Mouse (Mus musculus): ENCODE results near the gene Odf3. TPM values are rescaled to one million over a fixed set of nuclear protein-coding genes. Genes with fewer than 3 reads are reported as not detected.
A peak's percentile ranks its signal among the peaks of the same experiment; 100 is the strongest.

Odf3 gene
- total RNA-seq, 2 experiments from 2014 or later, result not detected

DNA sequence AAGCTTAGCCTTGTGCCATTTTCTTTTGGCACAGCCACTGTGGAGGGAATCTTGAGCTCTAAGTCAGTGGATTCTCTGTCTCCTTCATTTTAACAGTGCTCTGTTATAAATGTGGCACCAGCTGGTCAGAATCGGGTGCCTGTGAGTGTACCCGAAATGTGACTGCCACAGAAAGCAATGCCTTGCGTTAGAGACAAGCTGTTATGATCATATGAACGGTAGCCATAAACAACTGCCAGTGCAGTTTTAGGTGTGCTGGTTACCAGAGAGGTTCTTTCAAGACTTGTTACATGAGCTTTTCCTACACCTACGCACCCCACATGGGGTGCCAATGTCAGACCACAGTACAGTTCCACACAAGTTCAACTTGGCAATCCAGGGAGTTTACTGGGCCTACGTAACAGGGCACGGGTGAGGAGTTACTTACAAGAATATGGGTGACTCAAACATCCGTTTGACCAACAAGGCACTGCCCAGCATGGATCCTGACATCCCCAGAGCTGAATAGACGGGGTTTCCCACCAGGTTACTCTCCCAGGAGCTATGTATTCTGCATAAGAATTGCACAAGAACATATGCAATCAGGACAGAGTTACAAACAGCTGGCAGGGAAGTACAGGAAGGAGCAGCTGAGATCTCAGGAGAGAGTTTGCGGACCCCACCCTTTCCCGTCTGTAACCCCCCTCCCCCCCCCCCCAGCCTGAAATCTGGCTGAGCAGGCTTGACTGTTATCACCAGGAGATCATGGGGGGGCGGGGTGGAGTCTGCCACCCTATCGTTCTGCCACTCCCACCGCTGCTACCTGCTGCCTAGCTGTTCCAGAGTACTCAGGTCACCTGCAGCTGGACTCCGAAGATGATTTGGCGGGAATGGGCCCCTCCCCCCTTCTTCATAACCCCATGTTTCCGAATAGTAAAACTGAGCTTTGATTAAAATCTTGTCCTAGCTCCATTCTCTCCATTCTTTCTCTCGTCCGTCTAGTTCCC, 6.6 kb upstream of the Odf3 start:
- no peak for DNase-seq (ENCODE audit: low spot score in 2 of 2)
- intact Hi-C loops (cut with DNase I), result no loop called here

GRCm38 (mm10) chr7:140843806-140844205, 3.8 kb upstream of the Odf3 start:
- no peak for DNase-seq (ENCODE audit: low spot score in 2 of 2)
- intact Hi-C loops (cut with DNase I), result loop anchor here (1.0 kb wide), 1 partner anchor 59 kb away; no protein-coding TSS in a partner anchor

- intact Hi-C loops (cut with DNase I), result loop anchor here (1.0 kb wide), 2 partner anchors 58 to 203 kb away; no protein-coding TSS in a partner anchor
- DNase-seq (ENCODE audit: low spot score in 2 of 2), result peak; percentile 83 to 91
Observed at GRCm38 (mm10) chr7:140844905-140845665, 2.5 kb upstream of the Odf3 start, which contains the start of gene Scgb1c1. Gene Scgb1c1 (plus strand): TSS chr7:140845547.

DNA sequence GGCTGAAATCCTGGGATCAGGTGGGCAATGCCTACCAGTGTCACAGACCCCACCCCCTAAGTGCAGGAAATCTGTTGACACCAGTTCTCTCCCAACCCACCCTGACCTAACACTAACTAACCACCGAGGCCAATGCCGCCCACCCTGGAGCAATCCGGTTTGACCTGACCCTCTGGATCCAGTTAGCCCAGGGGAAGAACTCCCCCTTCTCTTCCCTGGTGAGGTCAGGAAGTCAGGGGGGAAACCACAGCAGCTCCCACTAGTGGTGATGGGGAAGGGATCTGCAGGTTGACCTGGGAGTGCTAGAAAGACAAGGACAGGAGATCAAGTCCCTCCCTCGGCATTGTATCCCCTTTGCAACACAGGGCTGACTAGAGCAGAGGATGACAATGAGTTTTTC, 1.9 kb upstream of the Odf3 start:
- intact Hi-C loops (cut with DNase I), result loop anchor here (1.0 kb wide), 1 partner anchor 203 kb away; no protein-coding TSS in a partner anchor
- no peak for DNase-seq (ENCODE audit: low spot score in 2 of 2)

DNA sequence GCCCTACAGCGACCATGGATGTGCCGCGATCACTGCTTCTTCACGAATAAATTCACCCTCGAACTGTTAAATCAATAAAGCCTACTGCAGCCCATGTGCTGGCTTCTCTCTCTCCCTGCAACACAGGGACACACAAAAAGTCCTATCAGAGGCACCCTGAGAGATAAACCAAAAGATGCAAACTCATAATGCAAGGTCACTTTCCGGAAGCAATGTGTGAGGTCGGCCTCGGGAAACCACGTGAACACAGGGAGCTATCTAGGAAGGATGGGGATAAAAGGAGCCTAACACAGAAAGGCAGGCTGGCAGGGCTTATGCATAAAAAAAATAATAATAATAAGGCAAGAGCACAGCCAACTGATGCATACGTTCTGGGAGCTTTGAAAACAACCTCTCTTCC, 929 bp upstream of the Odf3 start:
- intact Hi-C loops (cut with DNase I), result no loop called here
- no peak for DNase-seq (ENCODE audit: low spot score in 2 of 2)

GRCm38 (mm10) chr7:140848591-140848990, 986 bp downstream of the Odf3 start:
- no peak for DNase-seq (ENCODE audit: low spot score in 2 of 2)
- intact Hi-C loops (cut with DNase I), result no loop called here

- intact Hi-C loops (cut with DNase I), result no loop called here
Observed at GRCm38 (mm10) chr7:140851916-140852315, 4.3 kb downstream of the Odf3 start.

GRCm38 (mm10) chr7:140853386-140853785, 5.8 kb downstream of the Odf3 start:
- no peak for DNase-seq (ENCODE audit: low spot score in 2 of 2)
- intact Hi-C loops (cut with DNase I), result no loop called here

More at GRCm38 (mm10) chr7:140851916-140852315, 4.3 kb downstream of the Odf3 start:
- DNase-seq (ENCODE audit: low spot score in 2 of 2), result no peak

DNA sequence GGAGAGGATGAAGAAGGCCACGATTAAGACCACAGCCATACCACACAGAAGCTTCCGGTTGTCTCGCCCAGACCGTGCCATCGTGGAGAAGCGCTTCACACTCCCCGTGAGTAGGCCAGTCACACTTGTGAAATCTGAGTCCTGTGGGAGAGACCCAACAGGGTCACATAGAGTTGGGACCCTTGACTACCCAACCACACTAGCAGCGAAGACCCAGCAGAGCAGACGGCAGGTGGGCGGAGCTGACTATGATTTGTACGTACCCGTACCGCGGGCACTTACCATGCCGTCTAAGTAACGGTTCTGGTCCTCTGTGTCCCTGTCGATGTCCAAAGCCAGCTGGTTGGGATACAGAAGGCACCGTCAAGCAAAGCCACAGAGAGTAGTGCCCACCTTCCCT, 6.9 kb downstream of the Odf3 start:
- DNase-seq (ENCODE audit: low spot score in 2 of 2), result no peak
- intact Hi-C loops (cut with DNase I), result no loop called here

DNA sequence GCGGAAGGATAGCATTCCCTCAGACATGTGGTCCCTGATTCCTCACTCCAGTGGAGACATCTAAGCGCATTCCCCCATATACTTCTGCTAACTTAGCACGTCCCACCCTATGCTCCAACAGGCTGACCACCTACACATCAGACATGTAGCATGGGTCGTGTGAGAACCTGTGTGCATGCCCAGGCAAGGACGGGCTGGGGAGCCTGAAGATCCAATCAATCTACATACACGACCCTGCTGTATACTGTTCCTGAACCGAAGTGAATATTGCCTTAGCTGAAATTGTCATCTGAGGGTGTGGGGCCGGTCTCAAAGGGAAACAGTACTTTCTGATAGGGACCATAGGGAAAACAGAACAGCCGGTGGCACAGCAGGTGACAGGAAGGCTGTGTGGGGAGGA, 7.6 kb downstream of the Odf3 start:
- DNase-seq (ENCODE audit: low spot score in 2 of 2), result no peak
- intact Hi-C loops (cut with DNase I), result no loop called here

DNA sequence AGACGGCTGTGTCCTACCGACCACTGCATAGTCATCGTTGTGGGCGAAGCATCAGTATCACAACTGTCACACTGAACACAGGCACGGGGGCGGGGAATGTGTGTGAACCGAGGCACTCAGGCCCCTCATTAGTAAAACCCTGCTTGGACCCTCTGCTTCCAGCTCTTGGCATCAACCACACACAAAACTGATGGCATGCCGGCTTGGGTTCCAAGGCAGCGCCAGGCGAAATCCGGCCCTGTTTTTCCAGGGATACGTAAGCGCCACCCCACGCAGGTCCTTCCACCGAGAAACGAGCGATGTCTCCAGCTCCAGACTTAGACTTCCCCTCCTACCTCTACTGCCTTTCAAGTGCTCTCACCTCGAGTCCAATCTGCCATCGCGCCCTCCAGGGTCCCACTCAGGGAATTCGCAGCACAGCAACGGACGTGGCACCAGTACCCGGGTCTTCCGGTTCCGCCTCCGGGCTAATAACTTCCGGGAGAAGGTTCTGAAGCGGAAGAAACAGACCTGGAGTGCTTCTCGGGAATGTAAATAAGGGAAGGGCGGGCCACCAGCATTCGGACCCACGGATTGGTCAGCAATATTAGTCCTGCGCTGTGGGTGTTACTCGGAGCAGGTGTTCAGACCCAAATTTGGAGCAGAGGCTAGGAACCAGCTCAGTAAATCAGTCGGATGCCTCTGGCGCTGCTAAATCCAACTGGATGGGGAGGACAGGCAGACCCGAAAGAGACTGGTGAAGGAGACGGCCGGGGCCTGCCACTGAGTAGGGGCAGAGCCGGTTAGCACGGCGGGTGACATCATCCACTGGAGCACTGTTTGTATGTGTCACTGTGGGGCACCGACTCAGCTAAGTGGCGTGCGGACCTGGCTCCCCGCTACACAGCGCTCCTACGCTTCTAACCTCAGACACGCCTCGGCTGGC, 8.5 kb downstream of the Odf3 start, which contains the start of gene Gm45785:
Gene Gm45785, minus strand, starts transcription at position 472 of the 925 bp plus-strand sequence.
- intact Hi-C loops (cut with DNase I), result loop anchor here (1.0 to 2.0 kb wide), 2 partner anchors 25 to 205 kb away; partner anchors contain the start of genes B4galnt4 and Psmd13

GRCm38 (mm10) chr7:140856785-140857549, 9.4 kb downstream of the Odf3 start, which contains the start of gene Ric8a:
Gene Ric8a (plus strand): TSS chr7:140856957.
- intact Hi-C loops (cut with DNase I), result loop anchor here (1.0 to 2.0 kb wide), 3 partner anchors 24 to 315 kb away; partner anchors contain the start of genes B4galnt4, Psmd13 and Rnh1
- DNase-seq (ENCODE audit: low spot score in 2 of 2), result peak; percentile 89 to 93

More for the DNA sequence above, 8.5 kb downstream of the Odf3 start, which contains the start of gene Gm45785:
- peak; percentile 82 to 95 for DNase-seq (ENCODE audit: low spot score in 2 of 2)

DNA sequence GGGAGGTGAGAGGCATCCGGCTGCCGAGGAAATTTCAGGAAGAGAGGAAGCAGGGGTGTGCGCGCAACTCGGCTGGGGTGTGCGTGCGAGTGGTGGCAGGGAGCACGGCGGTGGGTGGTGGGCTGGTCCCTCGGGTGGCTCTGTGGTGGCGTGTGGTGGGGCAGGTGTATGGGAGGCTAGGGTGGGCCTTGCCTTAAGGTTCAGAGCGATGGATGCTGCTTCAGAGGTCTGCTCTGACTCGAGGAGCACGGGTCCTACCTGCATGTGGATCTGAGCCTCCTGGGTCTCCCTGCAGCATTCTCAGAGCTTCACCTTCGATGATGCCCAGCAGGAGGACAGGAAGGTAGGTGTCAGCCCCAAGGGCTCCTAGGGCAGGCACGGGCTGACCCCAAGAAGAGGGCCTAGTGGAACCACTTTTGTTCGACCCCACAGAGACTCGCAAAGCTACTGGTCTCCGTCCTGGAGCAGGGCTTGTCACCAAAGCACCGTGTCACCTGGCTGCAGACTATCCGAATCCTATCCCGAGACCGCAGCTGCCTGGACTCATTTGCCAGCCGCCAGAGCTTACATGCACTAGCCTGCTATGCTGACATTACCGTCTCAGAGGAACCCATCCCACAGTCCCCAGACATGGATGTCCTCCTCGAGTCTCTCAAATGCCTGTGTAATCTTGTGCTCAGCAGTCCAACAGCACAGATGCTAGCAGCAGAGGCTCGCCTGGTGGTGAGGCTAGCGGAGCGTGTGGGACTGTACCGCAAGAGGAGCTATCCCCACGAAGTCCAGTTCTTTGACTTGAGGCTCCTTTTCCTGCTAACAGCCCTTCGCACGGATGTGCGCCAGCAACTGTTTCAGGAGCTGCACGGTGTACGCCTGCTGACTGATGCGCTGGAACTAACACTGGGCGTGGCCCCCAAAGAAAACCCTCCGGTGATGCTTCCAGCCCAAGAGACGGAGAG, 10.2 kb downstream of the Odf3 start, which contains the start of gene Bet1l:
Gene Bet1l, minus strand, starts transcription at position 28 of the 956 bp plus-strand sequence.
- intact Hi-C loops (cut with DNase I), result loop anchor here (1.0 to 2.0 kb wide), 2 partner anchors 203 to 314 kb away; partner anchors contain the start of genes B4galnt4 and Rnh1
- DNase-seq (ENCODE audit: low spot score in 2 of 2), result peak; percentile 32 to 37

DNA sequence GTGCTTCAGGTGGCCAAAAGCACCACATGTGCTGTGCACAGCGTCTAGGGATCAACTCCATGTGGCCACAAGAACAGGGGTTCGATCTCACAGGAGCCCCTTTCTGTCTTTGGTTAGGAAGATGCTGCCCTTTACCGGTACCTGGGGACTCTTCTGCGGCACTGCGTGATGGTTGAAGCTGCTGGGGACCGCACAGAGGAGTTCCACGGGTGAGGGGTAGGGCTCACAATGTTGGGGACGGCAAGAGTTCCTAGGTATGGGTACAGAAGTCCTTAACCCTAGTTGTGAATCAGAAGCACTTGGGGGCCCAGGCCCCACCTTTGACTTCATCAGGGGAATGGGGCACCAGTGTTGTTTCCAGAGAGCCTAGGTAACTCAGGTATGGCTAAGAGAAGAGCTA, 11.1 kb downstream of the Odf3 start:
- DNase-seq (ENCODE audit: low spot score in 2 of 2), result no peak
- intact Hi-C loops (cut with DNase I), result no loop called here

GRCm38 (mm10) chr7:140859997-140860396, 12.4 kb downstream of the Odf3 start:
- intact Hi-C loops (cut with DNase I), result no loop called here
- DNase-seq (ENCODE audit: low spot score in 2 of 2), result no peak

- intact Hi-C loops (cut with DNase I), result no loop called here
- DNase-seq (ENCODE audit: low spot score in 2 of 2), result no peak
Observed at GRCm38 (mm10) chr7:140860728-140861127, 13.1 kb downstream of the Odf3 start.

DNA sequence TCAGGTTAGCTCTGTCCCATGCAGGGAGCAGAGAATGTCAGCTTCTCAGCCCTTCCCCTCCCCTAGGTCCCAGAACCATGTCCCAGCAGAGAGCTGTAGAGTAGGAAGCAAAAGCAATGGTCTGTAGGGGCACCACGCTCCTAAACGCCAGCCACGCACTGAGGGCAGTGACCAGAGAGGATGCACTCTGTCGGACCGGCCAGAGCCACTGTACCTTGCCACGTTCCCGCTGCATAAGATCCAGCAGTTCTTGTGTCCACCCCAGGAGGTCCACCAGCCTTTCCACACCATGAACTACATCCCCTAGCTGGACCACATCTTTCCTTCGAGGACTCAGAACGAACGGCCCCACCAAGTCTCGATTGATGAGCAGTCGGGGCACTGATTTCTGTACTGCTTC, 17.2 kb downstream of the Odf3 start:
- DNase-seq (ENCODE audit: low spot score in 2 of 2), result no peak

More for the DNA sequence above, 17.2 kb downstream of the Odf3 start:
- intact Hi-C loops (cut with DNase I), result no loop called here

Data from left cerebral cortex, postnatal 25 days (tissue).